Mouse (Mus musculus): ENCODE results near the gene Adgrf2. TPM values are rescaled to one million over a fixed set of nuclear protein-coding genes. Genes with fewer than 3 reads are reported as not detected.

Adgrf2 gene
- polyA plus RNA-seq, 1 experiment from 2014 or later, result 0.13 TPM

DNA sequence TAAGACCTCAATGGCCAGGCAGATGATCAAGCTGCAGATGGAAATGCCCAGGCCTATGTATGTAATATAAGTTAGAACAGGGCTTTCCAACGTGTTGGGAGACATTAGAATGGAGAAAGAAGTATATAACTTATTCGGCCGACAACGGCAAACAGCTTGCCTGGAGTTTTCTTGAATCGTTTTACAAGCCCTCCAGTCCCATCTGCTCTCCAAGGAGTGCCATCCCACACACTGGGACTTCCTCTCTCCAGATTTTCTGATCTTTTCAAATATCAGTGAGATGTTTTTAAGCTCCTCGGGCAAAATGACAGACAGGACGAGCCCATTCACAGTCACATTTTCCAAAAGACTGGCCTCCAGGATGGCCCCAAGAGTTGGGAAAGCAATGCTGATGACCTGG, 31.3 kb downstream of the Adgrf2 start:
- H3K9me3 ChIP-seq, result no peaks in the 10 kb centered on the region
- WGBS, result 92% methylated on average over 7 of the region's 7 CpGs
- H3K36me3 ChIP-seq (replicated peaks), result no peaks in the 10 kb centered on the region
- no peaks in the 10 kb centered on the region for H3K27me3 ChIP-seq
- no peak overlapping the region for H3K27ac ChIP-seq
- H3K9ac ChIP-seq, result no peak overlapping the region
- no peak overlapping the region for H3K4me3 ChIP-seq (replicated peaks)
- no peaks in the 10 kb centered on the region for H3K4me1 ChIP-seq
- no peak for ATAC-seq (ENCODE audit: low FRiP score)
- H3K4me2 ChIP-seq, result no peak overlapping the region

DNA sequence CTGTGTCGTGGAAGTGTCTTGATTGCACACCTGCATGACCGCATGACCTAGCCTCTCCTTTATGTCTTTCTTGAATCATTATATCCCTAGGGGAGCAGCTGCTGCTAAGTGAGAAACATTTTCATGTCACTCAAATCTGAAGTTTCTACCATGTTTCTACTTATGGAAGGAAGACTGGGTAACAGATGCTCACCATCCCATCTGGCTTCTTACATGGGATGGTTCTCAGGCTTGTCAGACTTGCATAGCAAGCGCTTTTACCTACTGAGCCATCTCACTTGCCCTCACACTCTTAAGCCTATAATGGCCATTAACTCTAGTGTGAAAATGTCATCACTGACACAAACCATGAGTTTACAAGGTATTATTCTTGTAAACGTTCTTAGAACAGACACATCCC, 36.4 kb downstream of the Adgrf2 start:
- no peak overlapping the region for H3K4me2 ChIP-seq
- WGBS, result 82% methylated on average over 4 of the region's 4 CpGs
- no peaks in the 10 kb centered on the region for H3K9me3 ChIP-seq
- H3K4me1 ChIP-seq, result no peaks in the 10 kb centered on the region
- no peak overlapping the region for H3K4me3 ChIP-seq (replicated peaks)
- no peaks in the 10 kb centered on the region for H3K36me3 ChIP-seq (replicated peaks)
- H3K9ac ChIP-seq, result no peak overlapping the region
- no peak for ATAC-seq (ENCODE audit: low FRiP score)
- H3K27ac ChIP-seq, result no peak overlapping the region
- no peaks in the 10 kb centered on the region for H3K27me3 ChIP-seq

DNA sequence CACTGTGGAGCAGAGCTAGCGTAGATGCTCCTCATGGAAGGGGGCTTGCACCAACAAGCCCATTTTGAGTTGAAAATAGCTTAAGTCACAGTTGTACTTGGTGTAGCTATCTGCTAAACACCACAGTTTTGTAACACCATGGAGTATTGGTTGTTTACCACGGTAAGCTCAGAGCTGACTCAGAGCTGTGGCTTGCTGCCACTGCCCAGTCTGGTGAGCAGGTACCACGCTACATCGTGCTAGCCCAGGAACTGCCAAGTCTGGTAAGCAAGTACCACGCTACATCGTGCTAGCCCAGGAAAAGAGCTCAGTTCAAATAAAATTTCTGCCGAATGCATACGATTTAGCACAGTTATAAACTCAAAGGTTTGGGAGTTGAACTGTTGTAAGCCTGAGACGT, 39.8 kb downstream of the Adgrf2 start:
- ATAC-seq (ENCODE audit: low FRiP score), result no peak
- WGBS, result 91% methylated on average over 9 of the region's 9 CpGs
- H3K27me3 ChIP-seq, result no peaks in the 10 kb centered on the region

DNA sequence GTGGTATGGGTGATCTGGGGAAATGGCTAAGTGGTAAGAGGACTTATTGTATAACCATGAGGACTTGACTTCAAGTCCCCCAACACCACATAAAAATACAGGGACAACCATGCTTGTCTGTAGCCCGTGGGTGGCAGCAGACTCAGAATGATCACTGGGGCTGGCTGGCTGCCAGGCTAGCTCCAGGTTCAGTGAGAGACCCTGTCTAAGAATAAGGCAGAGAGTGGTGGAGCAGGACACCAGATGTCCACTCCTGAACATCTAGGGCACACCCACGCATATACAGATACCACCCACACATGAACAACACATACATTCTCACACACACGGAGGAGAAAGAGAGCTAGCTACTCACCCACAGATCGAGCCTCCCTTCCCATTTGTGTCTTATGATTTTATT, 47.2 kb downstream of the Adgrf2 start:
- Histone ChIP-seq H3K27me3 (no peaks in the 10 kb centered on the region), H3K4me2 (no peak overlapping the region), H3K4me3 (replicated peaks) (no peak overlapping the region), H3K9ac (no peak overlapping the region), H3K9me3 (no peaks in the 10 kb centered on the region), H3K4me1 (no peaks in the 10 kb centered on the region), H3K36me3 (replicated peaks) (no peaks in the 10 kb centered on the region), H3K27ac (no peak overlapping the region)
- WGBS, result 88% methylated on average over 4 of the region's 4 CpGs
- no peak for ATAC-seq (ENCODE audit: low FRiP score)

More for the DNA sequence above, 39.8 kb downstream of the Adgrf2 start:
- no peak overlapping the region for H3K9ac ChIP-seq
- no peak overlapping the region for H3K4me3 ChIP-seq (replicated peaks)
- H3K9me3 ChIP-seq, result no peaks in the 10 kb centered on the region
- no peaks in the 10 kb centered on the region for H3K4me1 ChIP-seq
- no peak overlapping the region for H3K27ac ChIP-seq
- H3K4me2 ChIP-seq, result no peak overlapping the region
- H3K36me3 ChIP-seq (replicated peaks), result no peaks in the 10 kb centered on the region

GRCm38 (mm10) chr17:42692136-42692535, 49.8 kb downstream of the Adgrf2 start, which contains the start of gene Adgrf4:
TSS of gene Adgrf4 (minus strand) at chr17:42692284.
- Histone ChIP-seq H3K9me3 (no peaks in the 10 kb centered on the region), H3K4me3 (replicated peaks) (no peak within 1 kb of the TSS), H3K36me3 (replicated peaks) (no peaks in the 10 kb centered on the region), H3K4me2 (no peak within 1 kb of the TSS), H3K4me1 (no peaks in the 10 kb centered on the region), H3K27ac (no peak within 1 kb of the TSS), H3K27me3 (no peaks in the 10 kb centered on the region), H3K9ac (no peak within 1 kb of the TSS)
- no peak for ATAC-seq (ENCODE audit: low FRiP score)
- 95% methylated on average over 10 of the region's 10 CpGs for WGBS

- no peak overlapping the region for H3K27ac ChIP-seq
- H3K36me3 ChIP-seq (replicated peaks), result no peaks in the 10 kb centered on the region
- H3K4me3 ChIP-seq (replicated peaks), result no peak overlapping the region
- H3K9me3 ChIP-seq, result no peaks in the 10 kb centered on the region
- no peak overlapping the region for H3K9ac ChIP-seq
- ATAC-seq (ENCODE audit: low FRiP score), result no peak
- no peaks in the 10 kb centered on the region for H3K27me3 ChIP-seq
- 92% methylated on average over 8 of the region's 8 CpGs for WGBS
- H3K4me1 ChIP-seq, result no peaks in the 10 kb centered on the region
- no peak overlapping the region for H3K4me2 ChIP-seq
Measured at GRCm38 (mm10) chr17:42690531-42690930, 51.4 kb downstream of the Adgrf2 start.

Other genes starting within 250 kb of the Adgrf2 start
- gene Opn5, start 130.8 kb downstream of the Adgrf2 start, polyA plus RNA-seq (2016; fragmentation: Nextera tagmentation; extraction: Ambion mirVana), result not detected in 2 replicates
- gene Adgrf4, start 49.9 kb downstream of the Adgrf2 start, polyA plus RNA-seq (2016; fragmentation: Nextera tagmentation; extraction: Ambion mirVana), result not detected in 2 replicates
- 10.7 and 14.2 TPM in 2 replicates for gene Cd2ap, start 134.5 kb upstream of the Adgrf2 start, polyA plus RNA-seq (2016; fragmentation: Nextera tagmentation; extraction: Ambion mirVana)